Mouse (Mus musculus): ENCODE measurements at regions not wholly inside any gene's neighbourhood (a gene's known extent, or its start where the extent isn't known, plus 50 kb on each side); places are given as distances from the start of the nearest gene placed in this dataset.

DNA sequence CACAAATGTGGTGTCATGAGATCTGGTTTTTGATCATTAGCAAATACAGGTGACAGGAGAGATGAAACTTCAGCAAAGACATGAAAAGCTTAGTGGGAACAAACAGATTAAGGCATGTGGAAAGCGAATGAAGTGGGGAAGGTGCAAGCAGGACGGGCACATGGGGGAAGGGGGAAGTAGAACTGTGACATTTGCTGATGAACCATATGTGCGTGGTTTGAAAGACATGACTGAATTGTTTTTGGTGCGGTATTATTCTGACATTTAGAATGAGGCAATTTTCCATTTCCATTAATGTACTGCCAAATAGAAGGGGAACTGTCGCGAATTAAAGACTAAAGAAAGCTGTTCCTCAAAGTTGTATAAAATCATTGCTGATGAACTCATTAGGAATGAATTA, 521.5 kb upstream of the Nr3c2 start:
- Histone ChIP-seq H3K9ac (ENCODE audit: low read depth, low read length, severe bottlenecking) (no peak overlapping the region), H3K9me3 (ENCODE audit: control insufficient read depth, low read length) (no peaks in the 10 kb centered on the region; the same call in 1 of the 2 replicates), H3K4me1 (ENCODE audit: control insufficient read depth, insufficient read depth, low read length) (no peaks in the 10 kb centered on the region), H3K4me3 (replicated peaks; ENCODE audit: low read length) (no peak overlapping the region), H3K4me2 (replicated peaks; ENCODE audit: low read depth, low read length, severe bottlenecking) (no peak overlapping the region), H3K36me3 (ENCODE audit: control insufficient read depth, insufficient read depth, low read length) (no peaks in the 10 kb centered on the region), H3K27ac (replicated peaks; ENCODE audit: low read depth, low read length) (no peak overlapping the region), H3K27me3 (ENCODE audit: control insufficient read depth, insufficient read depth, low read length) (no peaks in the 10 kb centered on the region)
- 88% methylated on average over 6 of the region's 6 CpGs for WGBS
- TF ChIP-seq POLR2A (IDR thresholded peaks at IDR 0.05; ENCODE audit: borderline replicate concordance, extremely low read depth, insufficient read depth, insufficient read length), result no peak
- DNase-seq (ENCODE audit: low spot score), result no peak
- no peak for ATAC-seq (ENCODE audit: low FRiP score, low read depth)

DNA sequence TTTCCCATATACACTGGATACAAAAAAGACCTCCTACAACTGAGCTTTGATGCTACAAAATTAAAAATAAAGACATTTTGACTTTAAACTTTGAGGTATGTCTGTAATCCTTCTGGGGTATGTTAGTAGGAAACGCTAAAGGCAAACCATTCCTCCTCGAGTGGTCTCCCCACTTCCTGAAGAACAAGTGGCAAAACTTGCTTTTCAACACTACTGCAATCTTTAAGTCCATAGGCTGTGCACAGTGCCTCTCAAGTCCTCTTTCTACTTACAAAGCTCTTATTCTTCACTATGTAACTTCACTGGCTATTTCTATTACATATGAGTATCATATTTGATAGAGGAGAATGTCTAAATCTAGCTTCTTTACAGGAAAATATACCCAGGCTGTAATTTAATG, 517.6 kb upstream of the Nr3c2 start:
- H3K27ac ChIP-seq (replicated peaks; ENCODE audit: low read depth, low read length), result no peak overlapping the region
- H3K4me2 ChIP-seq (replicated peaks; ENCODE audit: low read depth, low read length, severe bottlenecking), result no peak overlapping the region
- no peak for TF ChIP-seq POLR2A (IDR thresholded peaks at IDR 0.05; ENCODE audit: borderline replicate concordance, extremely low read depth, insufficient read depth, insufficient read length)
- no peaks in the 10 kb centered on the region for H3K27me3 ChIP-seq (ENCODE audit: control insufficient read depth, insufficient read depth, low read length)
- H3K4me3 ChIP-seq (replicated peaks; ENCODE audit: low read length), result no peak overlapping the region
- H3K9me3 ChIP-seq (ENCODE audit: control insufficient read depth, low read length), result no peaks in the 10 kb centered on the region; the same call in 1 of the 2 replicates
- H3K9ac ChIP-seq (ENCODE audit: low read depth, low read length, severe bottlenecking), result no peak overlapping the region
- H3K4me1 ChIP-seq (ENCODE audit: control insufficient read depth, insufficient read depth, low read length), result no peaks in the 10 kb centered on the region
- 64% methylated on average over 2 of the region's 2 CpGs for WGBS
- ATAC-seq (ENCODE audit: low FRiP score, low read depth) (no peak), DNase-seq (ENCODE audit: low spot score) (no peak)
- H3K36me3 ChIP-seq (ENCODE audit: control insufficient read depth, insufficient read depth, low read length), result no peaks in the 10 kb centered on the region

DNA sequence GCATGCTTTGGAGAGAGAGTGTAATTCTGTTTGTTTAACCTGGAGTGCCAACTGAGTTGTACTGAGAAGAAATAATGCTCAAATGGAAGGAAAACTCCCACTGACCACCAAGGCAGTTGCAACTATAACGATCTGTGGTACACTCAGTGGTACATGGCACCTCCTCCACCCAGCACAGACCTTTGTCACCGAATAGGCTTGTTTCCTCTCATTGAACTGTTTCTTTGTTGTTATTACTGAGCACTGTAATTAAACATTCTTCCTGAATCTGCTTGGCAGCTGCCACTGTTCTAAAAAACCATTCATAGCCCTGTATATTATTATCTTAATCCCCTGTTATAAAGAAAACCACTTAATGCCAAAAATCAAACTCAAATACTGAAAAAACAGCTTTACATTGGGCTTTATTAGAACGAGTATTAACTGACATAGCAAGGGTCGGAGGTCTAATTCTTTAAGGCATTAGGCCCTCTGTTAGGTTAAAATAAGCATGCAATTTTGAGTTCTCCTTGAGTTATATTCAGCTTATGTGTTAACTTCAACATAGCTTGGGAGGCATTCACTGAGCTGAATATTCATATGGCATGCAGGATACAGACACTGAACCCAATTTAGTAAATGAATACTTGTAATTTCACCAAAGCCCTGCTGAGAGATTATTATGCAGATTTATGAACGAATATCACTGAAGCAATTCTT, 515.5 kb upstream of the Nr3c2 start:
- no peaks in the 10 kb centered on the region for H3K4me1 ChIP-seq (ENCODE audit: control insufficient read depth, insufficient read depth, low read length)
- no peaks in the 10 kb centered on the region for H3K36me3 ChIP-seq (ENCODE audit: control insufficient read depth, insufficient read depth, low read length)
- DNase-seq (ENCODE audit: low spot score) (no peak), ATAC-seq (ENCODE audit: low FRiP score, low read depth) (no peak)
- 49% methylated on average over 5 of the region's 5 CpGs for WGBS
- H3K27ac ChIP-seq (replicated peaks; ENCODE audit: low read depth, low read length), result no peak overlapping the region
- H3K9me3 ChIP-seq (ENCODE audit: control insufficient read depth, low read length), result no peaks in the 10 kb centered on the region
- H3K4me2 ChIP-seq (replicated peaks; ENCODE audit: low read depth, low read length, severe bottlenecking), result no peak overlapping the region
- no peak for TF ChIP-seq POLR2A (IDR thresholded peaks at IDR 0.05; ENCODE audit: borderline replicate concordance, extremely low read depth, insufficient read depth, insufficient read length)
- no peak overlapping the region for H3K4me3 ChIP-seq (replicated peaks; ENCODE audit: low read length)
- no peak overlapping the region for H3K9ac ChIP-seq (ENCODE audit: low read depth, low read length, severe bottlenecking)
- H3K27me3 ChIP-seq (ENCODE audit: control insufficient read depth, insufficient read depth, low read length), result no peaks in the 10 kb centered on the region

DNA sequence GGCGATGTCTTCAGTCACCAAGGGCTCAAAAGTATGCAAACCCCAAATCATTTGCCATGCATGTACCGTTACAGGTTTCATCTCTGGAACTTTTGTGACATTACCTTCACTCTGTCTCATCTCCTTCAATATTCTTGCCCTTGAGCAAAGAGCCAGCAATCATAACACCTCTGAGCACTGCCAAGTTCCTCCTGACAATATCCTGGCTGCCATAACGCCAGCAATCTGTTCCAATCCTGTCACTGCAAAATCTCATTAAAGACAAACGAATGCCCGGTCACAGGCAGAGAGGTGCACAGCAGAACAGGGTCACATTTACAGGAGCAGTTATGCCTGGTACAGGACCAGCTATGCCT, 515.0 kb upstream of the Nr3c2 start:
- 65% methylated on average over 5 of the region's 5 CpGs for WGBS
- Histone ChIP-seq H3K36me3 (ENCODE audit: control insufficient read depth, insufficient read depth, low read length) (no peaks in the 10 kb centered on the region), H3K4me2 (replicated peaks; ENCODE audit: low read depth, low read length, severe bottlenecking) (no peak overlapping the region), H3K27me3 (ENCODE audit: control insufficient read depth, insufficient read depth, low read length) (no peaks in the 10 kb centered on the region), H3K4me3 (replicated peaks; ENCODE audit: low read length) (no peak overlapping the region), H3K9ac (ENCODE audit: low read depth, low read length, severe bottlenecking) (no peak overlapping the region), H3K4me1 (ENCODE audit: control insufficient read depth, insufficient read depth, low read length) (no peaks in the 10 kb centered on the region), H3K9me3 (ENCODE audit: control insufficient read depth, low read length) (no peaks in the 10 kb centered on the region), H3K27ac (replicated peaks; ENCODE audit: low read depth, low read length) (no peak overlapping the region)
- ATAC-seq (ENCODE audit: low FRiP score, low read depth) (no peak), DNase-seq (ENCODE audit: low spot score) (no peak)
- no peak for TF ChIP-seq POLR2A (IDR thresholded peaks at IDR 0.05; ENCODE audit: borderline replicate concordance, extremely low read depth, insufficient read depth, insufficient read length)

DNA sequence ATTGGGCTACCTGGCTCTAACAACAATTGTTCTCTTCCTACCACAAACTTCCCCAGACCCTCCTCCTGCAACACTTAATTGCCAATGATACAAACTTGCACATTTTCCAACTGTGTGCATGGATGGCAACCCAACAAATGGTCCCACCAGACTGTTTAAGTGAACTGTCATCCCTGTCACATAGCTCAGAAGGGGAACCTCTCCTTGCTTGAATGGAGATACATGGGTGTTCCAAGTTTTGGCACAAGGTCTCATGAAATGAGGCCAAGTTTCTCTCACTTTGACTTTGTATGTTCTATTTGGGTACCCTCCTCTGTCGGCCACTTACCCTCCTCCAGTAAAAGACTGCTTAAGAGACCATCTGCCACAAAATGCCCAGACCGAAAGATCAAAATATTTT, 507.2 kb upstream of the Nr3c2 start:
- H3K9ac ChIP-seq (ENCODE audit: low read depth, low read length, severe bottlenecking), result no peak overlapping the region
- no peaks in the 10 kb centered on the region for H3K36me3 ChIP-seq (ENCODE audit: control insufficient read depth, insufficient read depth, low read length)
- no peaks in the 10 kb centered on the region for H3K4me1 ChIP-seq (ENCODE audit: control insufficient read depth, insufficient read depth, low read length)
- TF ChIP-seq POLR2A (IDR thresholded peaks at IDR 0.05; ENCODE audit: borderline replicate concordance, extremely low read depth, insufficient read depth, insufficient read length), result no peak
- no peak for ATAC-seq (ENCODE audit: low FRiP score, low read depth)
- H3K4me3 ChIP-seq (replicated peaks; ENCODE audit: low read length), result no peak overlapping the region
- H3K4me2 ChIP-seq (replicated peaks; ENCODE audit: low read depth, low read length, severe bottlenecking), result no peak overlapping the region
- H3K27me3 ChIP-seq (ENCODE audit: control insufficient read depth, insufficient read depth, low read length), result no peaks in the 10 kb centered on the region
- DNase-seq (ENCODE audit: low spot score), result no peak
- H3K27ac ChIP-seq (replicated peaks; ENCODE audit: low read depth, low read length), result no peak overlapping the region
- WGBS, result 93% methylated on average over 2 of the region's 2 CpGs
- H3K9me3 ChIP-seq (ENCODE audit: control insufficient read depth, low read length), result no peaks in the 10 kb centered on the region

DNA sequence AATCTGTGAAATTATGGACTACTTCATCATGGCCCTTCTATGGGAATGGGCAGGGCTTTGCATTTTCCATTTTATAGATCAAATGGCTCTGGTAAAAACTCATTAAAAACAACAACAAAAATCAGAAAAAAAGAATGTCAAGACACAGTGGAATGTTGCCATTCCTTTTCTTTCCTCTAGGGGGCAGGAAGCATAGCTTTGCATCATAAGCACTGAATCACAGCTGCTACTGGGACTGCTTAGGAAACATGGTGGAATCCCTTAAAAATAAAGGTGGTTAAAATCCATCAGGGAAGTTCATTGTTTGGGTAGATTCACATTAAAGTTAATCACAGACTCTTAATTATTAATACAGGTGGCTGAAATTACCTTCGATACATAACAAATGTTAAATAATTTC, 476.8 kb upstream of the Nr3c2 start:
- Histone ChIP-seq H3K27ac (replicated peaks; ENCODE audit: low read depth, low read length) (no peak overlapping the region), H3K27me3 (ENCODE audit: control insufficient read depth, insufficient read depth, low read length) (no peaks in the 10 kb centered on the region), H3K9ac (ENCODE audit: low read depth, low read length, severe bottlenecking) (no peak overlapping the region), H3K4me1 (ENCODE audit: control insufficient read depth, insufficient read depth, low read length) (no peaks in the 10 kb centered on the region), H3K4me2 (replicated peaks; ENCODE audit: low read depth, low read length, severe bottlenecking) (no peak overlapping the region), H3K4me3 (replicated peaks; ENCODE audit: low read length) (no peak overlapping the region), H3K36me3 (ENCODE audit: control insufficient read depth, insufficient read depth, low read length) (no peaks in the 10 kb centered on the region), H3K9me3 (ENCODE audit: control insufficient read depth, low read length) (no peaks in the 10 kb centered on the region)
- DNase-seq (ENCODE audit: low spot score) (no peak), ATAC-seq (ENCODE audit: low FRiP score, low read depth) (no peak)
- WGBS, result 92% methylated on average over 1 of the region's 1 CpGs
- TF ChIP-seq POLR2A (IDR thresholded peaks at IDR 0.05; ENCODE audit: borderline replicate concordance, extremely low read depth, insufficient read depth, insufficient read length), result no peak

All from limb, embryonic 14.5 days (tissue).